Mouse (Mus musculus): ENCODE data around the gene Itga3. TPM values are rescaled to one million over a fixed set of nuclear protein-coding genes. Genes with fewer than 3 reads are reported as not detected.

Gene Itga3
- polyA plus RNA-seq (2015; fragmentation: Nextera tagmentation; extraction: Ambion mirVana): 9.6 and 11.5 TPM in 2 replicates

DNA sequence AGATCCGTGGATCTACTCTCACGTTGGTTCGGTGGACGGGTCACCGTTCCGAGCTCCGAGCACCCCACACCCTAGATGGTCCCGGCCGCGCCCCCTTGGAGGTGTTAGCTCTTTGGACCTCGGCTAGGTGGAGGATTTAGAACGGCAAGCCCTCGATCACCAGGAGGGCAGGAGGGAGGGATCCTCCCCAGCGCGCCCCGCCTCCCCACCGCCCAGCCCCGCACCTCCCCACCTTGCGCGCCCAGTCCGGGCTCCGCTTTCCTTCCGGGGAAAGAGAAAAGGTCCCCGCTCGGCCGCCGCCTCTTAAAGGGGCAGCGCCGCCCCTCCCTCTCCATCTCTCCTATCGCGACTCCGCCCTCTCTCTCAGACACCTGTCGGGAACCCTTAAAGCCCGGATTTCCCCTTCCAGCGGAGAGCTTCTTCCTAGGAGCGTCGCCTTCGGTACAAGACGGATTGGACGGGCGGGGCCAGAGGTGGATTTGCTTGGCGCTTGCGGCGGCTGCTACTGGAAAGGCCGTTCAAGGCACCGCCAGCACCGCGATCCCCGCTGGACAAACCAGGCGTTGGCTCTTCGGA is at the start of gene Itga3:
Gene Itga3 (minus strand): TSS at position 266 of the 576 bp plus-strand sequence.
- H3K27me3 ChIP-seq (ENCODE audit: control insufficient read depth, insufficient read depth, low read length): no peaks in the 10 kb centered on the region
- no peaks in the 10 kb centered on the region for H3K36me3 ChIP-seq (ENCODE audit: control insufficient read depth, insufficient read depth)
- H3K9me3 ChIP-seq (replicated peaks; ENCODE audit: control insufficient read depth, low read length): no peaks in the 10 kb centered on the region
- H3K4me2 ChIP-seq (ENCODE audit: low read depth, low read length): peak within 1 kb of the TSS; percentile 72
- WGBS: under 1% methylated on average over 44 of the region's 51 CpGs
- H3K9ac ChIP-seq (ENCODE audit: low read length): peak within 1 kb of the TSS; percentile 83
- H3K27ac ChIP-seq (ENCODE audit: low read length): peak within 1 kb of the TSS; percentile 82
- H3K4me3 ChIP-seq (ENCODE audit: low read length): peak within 1 kb of the TSS; percentile 74
- H3K4me1 ChIP-seq (ENCODE audit: control insufficient read depth, insufficient read depth, low read length): peaks cover 60% of the 10 kb centered on the region
- ATAC-seq (replicated peaks; ENCODE audit: extremely low read depth, insufficient read depth, low FRiP score): peak; percentile 81

DNA sequence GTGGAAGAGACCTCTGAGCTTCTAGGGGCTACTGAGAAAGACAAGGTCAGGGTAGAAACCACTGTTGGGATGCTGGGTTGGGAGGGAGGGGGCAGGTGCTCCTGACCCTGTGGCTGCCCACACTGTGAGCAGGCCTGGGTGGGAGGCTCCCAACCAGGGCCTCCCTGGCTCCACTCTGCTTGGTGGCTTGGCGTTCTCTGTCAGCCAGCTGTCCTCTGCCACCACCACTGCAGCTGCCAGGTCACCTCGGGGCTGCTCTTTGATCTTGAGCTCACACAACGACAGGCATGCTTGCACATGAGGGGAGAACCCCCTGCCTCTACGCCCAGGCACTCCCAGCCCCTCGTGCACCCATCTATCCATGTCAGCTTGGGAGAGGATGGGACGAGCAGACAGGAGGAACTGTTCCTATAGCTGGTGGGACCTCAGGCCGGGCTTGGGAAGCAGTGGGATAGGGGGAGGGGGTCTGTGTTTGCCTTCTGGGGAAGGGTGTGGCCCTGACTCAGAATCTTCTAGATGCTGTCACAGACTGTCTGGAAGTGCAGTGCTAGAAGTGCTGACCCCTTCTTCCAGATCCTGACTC is 48.9 kb upstream of the Itga3 start:
- H3K27ac ChIP-seq (ENCODE audit: low read length): no peak overlapping the region
- no peaks in the 10 kb centered on the region for H3K36me3 ChIP-seq (ENCODE audit: control insufficient read depth, insufficient read depth)
- H3K9me3 ChIP-seq (replicated peaks; ENCODE audit: control insufficient read depth, low read length): no peaks in the 10 kb centered on the region
- H3K4me3 ChIP-seq (ENCODE audit: low read length): no peak overlapping the region
- H3K9ac ChIP-seq (ENCODE audit: low read length): no peak overlapping the region
- peaks cover 18% of the 10 kb centered on the region for H3K4me1 ChIP-seq (ENCODE audit: control insufficient read depth, insufficient read depth, low read length)
- H3K27me3 ChIP-seq (ENCODE audit: control insufficient read depth, insufficient read depth, low read length): peaks cover 67% of the 10 kb centered on the region
- WGBS: 29% methylated on average over 7 of the region's 7 CpGs
- no peak overlapping the region for H3K4me2 ChIP-seq (ENCODE audit: low read depth, low read length)
- ATAC-seq (replicated peaks; ENCODE audit: extremely low read depth, insufficient read depth, low FRiP score): no peak

DNA sequence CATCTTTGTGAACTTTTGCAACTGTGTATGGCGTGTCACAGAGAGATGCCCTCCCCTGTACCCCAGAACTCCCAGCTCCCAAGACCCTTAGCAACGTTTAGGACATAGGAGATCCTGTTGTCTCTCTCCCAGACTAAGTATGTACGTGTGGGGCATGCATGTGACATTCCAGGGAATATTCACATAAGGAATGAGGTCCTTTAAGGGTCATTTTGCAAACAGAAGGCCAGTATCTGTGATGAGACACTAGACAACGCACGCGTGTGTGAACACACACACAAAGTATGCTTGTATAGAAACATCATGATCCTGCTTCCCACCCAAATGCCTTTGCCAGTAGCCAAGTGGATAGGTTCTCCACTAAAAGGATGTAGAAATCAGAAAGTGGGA is 45.5 kb upstream of the Itga3 start:
- no peak overlapping the region for H3K4me2 ChIP-seq (ENCODE audit: low read depth, low read length)
- no peaks in the 10 kb centered on the region for H3K9me3 ChIP-seq (replicated peaks; ENCODE audit: control insufficient read depth, low read length)
- H3K4me3 ChIP-seq (ENCODE audit: low read length): no peak overlapping the region
- peaks cover 71% of the 10 kb centered on the region for H3K27me3 ChIP-seq (ENCODE audit: control insufficient read depth, insufficient read depth, low read length)
- ATAC-seq (replicated peaks; ENCODE audit: extremely low read depth, insufficient read depth, low FRiP score): no peak
- H3K27ac ChIP-seq (ENCODE audit: low read length): no peak overlapping the region
- no peaks in the 10 kb centered on the region for H3K36me3 ChIP-seq (ENCODE audit: control insufficient read depth, insufficient read depth)
- no peak overlapping the region for H3K9ac ChIP-seq (ENCODE audit: low read length)
- peaks cover 18% of the 10 kb centered on the region for H3K4me1 ChIP-seq (ENCODE audit: control insufficient read depth, insufficient read depth, low read length)
- 49% methylated on average over 6 of the region's 6 CpGs for WGBS

DNA sequence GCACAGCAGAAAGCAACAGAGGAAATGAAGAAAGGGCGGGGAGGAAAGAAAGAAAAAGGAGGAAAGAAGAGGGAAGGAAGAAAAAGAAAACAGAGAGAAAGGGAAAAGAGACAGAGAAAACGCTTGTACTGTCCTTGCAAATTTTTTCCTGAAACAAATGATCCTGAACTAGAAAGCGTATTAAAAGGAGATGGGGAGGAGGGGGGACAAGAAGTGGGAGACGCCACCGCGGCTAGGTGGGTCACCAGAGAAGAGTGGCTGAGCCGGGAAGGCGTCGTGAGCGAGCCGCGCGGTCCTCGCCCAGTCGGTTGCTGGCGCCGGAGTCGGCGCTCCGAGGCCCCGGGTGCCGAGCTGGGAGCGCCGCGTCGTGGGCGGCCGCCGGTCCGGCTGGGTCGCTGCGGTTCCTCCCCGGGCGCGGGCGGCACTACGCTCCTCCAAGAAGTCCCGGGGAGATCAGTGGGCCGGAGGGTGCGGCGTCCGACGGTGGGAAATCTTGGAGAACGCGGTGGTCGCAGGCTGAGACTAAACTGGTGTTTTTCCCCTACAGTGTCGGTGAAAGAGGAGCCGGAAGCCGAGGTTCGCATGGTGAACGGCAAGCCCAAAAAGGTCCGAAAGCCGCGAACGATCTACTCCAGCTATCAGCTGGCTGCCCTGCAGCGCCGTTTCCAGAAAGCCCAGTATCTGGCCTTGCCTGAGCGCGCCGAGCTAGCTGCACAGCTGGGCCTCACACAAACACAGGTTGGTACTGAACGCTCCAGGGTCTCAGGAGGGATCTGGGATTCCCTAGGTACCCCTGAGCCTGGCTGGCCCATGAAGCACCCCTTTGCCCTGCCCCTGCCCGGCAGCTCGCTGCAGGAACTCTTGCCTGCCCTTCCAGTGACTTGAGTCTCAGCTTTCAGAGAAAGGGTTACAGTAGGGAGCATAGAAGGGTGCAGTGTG is 44.8 kb upstream of the Itga3 start:
- no peaks in the 10 kb centered on the region for H3K9me3 ChIP-seq (replicated peaks; ENCODE audit: control insufficient read depth, low read length)
- H3K27me3 ChIP-seq (ENCODE audit: control insufficient read depth, insufficient read depth, low read length): peaks cover 71% of the 10 kb centered on the region
- peak overlapping the region; percentile 48 for H3K4me3 ChIP-seq (ENCODE audit: low read length)
- peak overlapping the region; percentile 48 for H3K9ac ChIP-seq (ENCODE audit: low read length)
- H3K27ac ChIP-seq (ENCODE audit: low read length): no peak overlapping the region
- ATAC-seq (replicated peaks; ENCODE audit: extremely low read depth, insufficient read depth, low FRiP score): no peak
- no peaks in the 10 kb centered on the region for H3K36me3 ChIP-seq (ENCODE audit: control insufficient read depth, insufficient read depth)
- peak overlapping the region; percentile 64 for H3K4me2 ChIP-seq (ENCODE audit: low read depth, low read length)
- 2% methylated on average over 63 of the region's 63 CpGs for WGBS
- peaks cover 13% of the 10 kb centered on the region for H3K4me1 ChIP-seq (ENCODE audit: control insufficient read depth, insufficient read depth, low read length)

DNA sequence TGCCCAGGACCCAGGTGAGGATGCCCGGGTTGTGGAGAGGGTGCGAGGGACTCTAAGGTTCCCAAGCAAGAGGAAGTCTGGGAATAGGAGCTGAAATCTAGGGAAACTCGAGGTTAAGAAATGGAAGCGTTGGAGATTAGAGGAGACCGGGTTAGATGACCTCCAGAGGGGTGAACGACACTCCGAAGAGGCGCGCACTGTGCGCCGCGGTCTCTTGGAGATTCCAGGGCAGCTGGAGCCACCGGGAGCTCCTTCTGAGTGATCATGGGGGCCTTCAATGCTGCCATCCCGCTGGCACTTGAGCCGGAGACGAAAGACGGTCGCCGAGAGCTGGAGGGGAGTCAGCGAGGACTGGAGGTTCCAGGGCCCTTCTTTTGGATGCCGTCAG is 44.0 kb upstream of the Itga3 start:
- peaks cover 10% of the 10 kb centered on the region; the same call in 1 of the 2 replicates for H3K4me1 ChIP-seq (ENCODE audit: control insufficient read depth, insufficient read depth, low read length)
- peaks cover 69% of the 10 kb centered on the region for H3K27me3 ChIP-seq (ENCODE audit: control insufficient read depth, insufficient read depth, low read length)
- under 1% methylated on average over 21 of the region's 21 CpGs for WGBS
- ATAC-seq (replicated peaks; ENCODE audit: extremely low read depth, insufficient read depth, low FRiP score): no peak
- H3K27ac ChIP-seq (ENCODE audit: low read length): no peak overlapping the region
- H3K36me3 ChIP-seq (ENCODE audit: control insufficient read depth, insufficient read depth): no peaks in the 10 kb centered on the region
- H3K9me3 ChIP-seq (replicated peaks; ENCODE audit: control insufficient read depth, low read length): no peaks in the 10 kb centered on the region
- H3K4me2 ChIP-seq (ENCODE audit: low read depth, low read length): peak overlapping the region; percentile 64
- H3K9ac ChIP-seq (ENCODE audit: low read length): no peak overlapping the region
- H3K4me3 ChIP-seq (ENCODE audit: low read length): peak overlapping the region; percentile 48

DNA sequence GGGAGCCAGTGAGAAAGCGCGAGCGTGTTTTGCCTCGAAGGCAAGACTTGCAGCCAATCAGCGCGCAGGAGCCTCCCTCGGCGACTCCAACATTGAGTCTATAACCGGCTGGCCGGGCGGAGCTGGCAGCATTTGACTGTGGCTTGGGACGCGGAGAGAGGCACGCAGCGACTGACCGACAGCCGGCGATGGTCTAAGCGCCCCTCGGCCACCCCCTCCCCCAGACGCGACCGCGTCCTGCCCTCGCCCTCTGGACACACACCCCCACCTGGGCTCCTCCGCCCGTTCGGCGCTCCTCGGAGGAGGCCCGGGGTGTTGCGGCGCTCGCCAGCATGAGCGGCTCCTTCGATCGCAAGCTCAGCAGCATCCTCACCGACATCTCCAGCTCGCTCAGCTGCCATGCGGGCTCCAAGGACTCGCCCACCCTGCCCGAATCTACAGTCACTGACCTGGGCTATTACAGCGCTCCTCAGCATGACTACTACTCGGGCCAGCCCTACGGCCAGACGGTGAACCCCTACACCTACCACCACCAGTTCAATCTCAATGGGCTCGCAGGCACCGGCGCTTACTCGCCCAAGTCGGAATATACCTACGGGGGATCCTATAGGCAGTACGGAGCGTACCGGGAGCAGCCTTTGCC is 43.5 kb upstream of the Itga3 start, which contains the start of gene Dlx3:
Gene Dlx3 (plus strand): TSS at position 130 of the 643 bp plus-strand sequence.
- H3K4me1 ChIP-seq (ENCODE audit: control insufficient read depth, insufficient read depth, low read length): peaks cover 10% of the 10 kb centered on the region; the same call in 1 of the 2 replicates
- peaks cover 65% of the 10 kb centered on the region for H3K27me3 ChIP-seq (ENCODE audit: control insufficient read depth, insufficient read depth, low read length)
- peak within 1 kb of the TSS; percentile 64 for H3K4me2 ChIP-seq (ENCODE audit: low read depth, low read length)
- H3K9ac ChIP-seq (ENCODE audit: low read length): no peak within 1 kb of the TSS
- WGBS: 1% methylated on average over 54 of the region's 55 CpGs
- H3K27ac ChIP-seq (ENCODE audit: low read length): no peak within 1 kb of the TSS
- H3K4me3 ChIP-seq (ENCODE audit: low read length): peak within 1 kb of the TSS; percentile 48
- ATAC-seq (replicated peaks; ENCODE audit: extremely low read depth, insufficient read depth, low FRiP score): peak; percentile 39; the same call in 1 of the 2 replicates
- H3K36me3 ChIP-seq (ENCODE audit: control insufficient read depth, insufficient read depth): no peaks in the 10 kb centered on the region
- no peaks in the 10 kb centered on the region for H3K9me3 ChIP-seq (replicated peaks; ENCODE audit: control insufficient read depth, low read length)

DNA sequence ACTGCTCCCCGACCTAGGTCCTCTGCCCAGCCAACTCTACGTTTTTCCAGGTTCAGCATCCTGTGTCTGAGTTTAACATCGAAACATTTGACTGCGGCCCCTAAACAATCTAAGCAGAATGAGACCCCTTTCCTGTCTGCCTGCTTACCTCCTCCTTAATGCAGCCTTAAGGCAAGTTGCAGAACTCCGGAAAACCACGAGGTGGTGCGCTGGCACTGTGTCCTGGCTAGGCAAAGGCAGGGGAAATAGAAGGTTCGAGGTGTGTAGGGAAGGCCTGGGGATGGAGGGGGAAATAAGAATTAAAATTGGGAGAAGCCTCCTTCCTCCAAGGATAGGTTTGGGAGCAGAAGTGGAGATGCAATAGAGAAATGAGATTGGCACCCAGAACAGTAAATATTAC is 41.9 kb upstream of the Itga3 start:
- Histone ChIP-seq H3K4me2 (ENCODE audit: low read depth, low read length) (no peak overlapping the region), H3K9ac (ENCODE audit: low read length) (no peak overlapping the region), H3K36me3 (ENCODE audit: control insufficient read depth, insufficient read depth) (no peaks in the 10 kb centered on the region), H3K4me1 (ENCODE audit: control insufficient read depth, insufficient read depth, low read length) (peaks cover 10% of the 10 kb centered on the region; the same call in 1 of the 2 replicates), H3K4me3 (ENCODE audit: low read length) (no peak overlapping the region), H3K9me3 (replicated peaks; ENCODE audit: control insufficient read depth, low read length) (no peaks in the 10 kb centered on the region), H3K27me3 (ENCODE audit: control insufficient read depth, insufficient read depth, low read length) (peaks cover 50% of the 10 kb centered on the region), H3K27ac (ENCODE audit: low read length) (no peak overlapping the region)
- WGBS: 7% methylated on average over 8 of the region's 8 CpGs
- ATAC-seq (replicated peaks; ENCODE audit: extremely low read depth, insufficient read depth, low FRiP score): no peak

DNA sequence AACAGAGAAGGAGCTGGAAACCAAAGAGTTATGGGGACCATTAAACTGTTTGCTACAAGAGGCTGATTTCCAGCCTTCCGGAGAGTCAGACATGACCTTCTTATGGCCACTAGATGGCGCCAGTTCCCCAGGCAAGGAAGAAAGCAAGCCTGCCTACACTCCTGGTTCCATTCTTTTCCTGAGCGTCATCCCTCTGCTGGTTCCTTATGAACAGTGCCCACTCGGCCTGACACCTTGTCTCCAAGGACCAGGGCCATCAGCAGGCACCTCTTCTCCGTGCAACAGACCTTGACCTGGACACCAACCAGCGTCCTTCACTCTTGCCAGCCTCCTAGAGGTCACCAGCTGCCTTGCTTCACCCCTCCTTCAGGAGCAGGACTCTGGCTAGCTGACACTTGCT is 40.4 kb upstream of the Itga3 start:
- Histone ChIP-seq H3K4me3 (ENCODE audit: low read length) (no peak overlapping the region), H3K9me3 (replicated peaks; ENCODE audit: control insufficient read depth, low read length) (no peaks in the 10 kb centered on the region), H3K4me2 (ENCODE audit: low read depth, low read length) (no peak overlapping the region), H3K36me3 (ENCODE audit: control insufficient read depth, insufficient read depth) (no peaks in the 10 kb centered on the region), H3K4me1 (ENCODE audit: control insufficient read depth, insufficient read depth, low read length) (peaks cover 10% of the 10 kb centered on the region; the same call in 1 of the 2 replicates), H3K9ac (ENCODE audit: low read length) (no peak overlapping the region), H3K27me3 (ENCODE audit: control insufficient read depth, insufficient read depth, low read length) (peaks cover 36% of the 10 kb centered on the region), H3K27ac (ENCODE audit: low read length) (no peak overlapping the region)
- 7% methylated on average over 6 of the region's 6 CpGs for WGBS
- ATAC-seq (replicated peaks; ENCODE audit: extremely low read depth, insufficient read depth, low FRiP score): peak; percentile 47; the same call in 1 of the 2 replicates
